Mouse (Mus musculus) small intestine, adult 2 months (tissue): ENCODE measurements around the gene Atg10.

Experiments used
- CTCF ChIP-seq: fragments of 200-500 bp; IDR thresholded peaks from 2 replicates; pipeline ENCODE4 v1.5.1; 2012; ENCODE audit warnings: low read depth, mild to moderate bottlenecking, control low read depth, inconsistent platforms, low read length, moderate library complexity, mixed read lengths; ENCODE audit not compliant: insufficient replicate concordance, insufficient read length; ENCODE audit errors: extremely low read depth
- POLR2A ChIP-seq: fragments of 200-500 bp; IDR thresholded peaks from 2 replicates; pipeline ENCODE4 v1.6.1; 2012; ENCODE audit warnings: low read depth, mild to moderate bottlenecking, control low read depth, inconsistent platforms, low read length, moderate library complexity

GRCm38 (mm10) chr13:90907376-90907775 lies 316.4 kb downstream of the Atg10 start:
- TF ChIP-seq POLR2A (no peak), CTCF (no peak)
